Mouse (Mus musculus): ENCODE results near the gene Rhebl1. TPM values are rescaled to one million over a fixed set of nuclear protein-coding genes. Genes with fewer than 3 reads are reported as not detected.

Rhebl1 gene
- total RNA-seq, 2 experiments from 2014 or later, result 4.7 to 7.7 TPM

DNA sequence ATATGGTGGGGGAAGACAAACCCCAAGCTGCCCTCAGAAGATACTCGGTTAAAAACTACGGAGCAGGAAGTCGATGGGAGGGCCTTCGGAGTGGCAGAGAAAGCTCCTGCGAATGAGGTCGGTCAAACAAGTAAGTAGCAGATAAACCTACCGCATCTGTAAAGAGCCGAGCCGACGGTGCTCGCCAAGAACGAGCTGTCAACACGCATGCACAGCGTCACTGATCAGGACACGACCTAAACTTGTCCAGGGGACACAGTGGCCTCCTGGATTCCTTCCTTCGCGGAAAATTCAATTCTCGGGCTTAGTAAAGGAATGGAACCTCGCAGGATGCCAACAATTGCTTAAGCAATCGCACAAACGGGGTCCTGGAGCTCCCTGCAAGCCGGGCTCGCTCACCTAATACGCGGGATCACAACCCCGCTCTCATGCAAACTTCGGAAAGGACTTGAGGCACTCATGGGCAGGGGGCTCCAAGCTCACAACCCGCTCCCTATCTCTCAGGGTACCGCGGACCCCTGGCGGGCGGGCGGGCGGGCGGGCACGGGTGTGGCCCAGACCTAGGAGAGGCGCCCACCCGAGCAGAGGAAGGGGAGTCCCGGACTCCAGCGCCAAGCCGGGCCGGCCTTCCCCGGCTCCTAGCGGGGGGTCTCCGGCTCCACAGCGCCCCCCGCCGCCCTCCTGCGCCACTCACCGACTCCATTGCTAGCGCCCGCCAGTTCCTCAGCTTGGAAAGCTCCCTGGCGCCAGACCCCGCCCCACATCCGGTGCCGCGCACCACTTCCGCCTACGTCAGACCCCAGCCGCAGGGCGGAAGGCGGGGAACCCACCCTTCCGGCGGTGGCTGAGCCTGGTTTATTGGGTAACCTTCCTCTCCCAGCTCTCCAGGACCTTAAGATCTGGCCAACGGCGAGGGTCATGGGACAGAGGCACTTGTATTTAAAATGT lies 63.3 kb downstream of the Rhebl1 start, which contains the start of gene Prkag1:
Prkag1 (minus strand) TSS at position 786 of the 948 bp plus-strand sequence.
- peak; percentile 89 to 90 for DNase-seq (ENCODE audit: extremely low spot score in 1 of 2, low spot score in 1 of 2)

Other genes starting within 250 kb of the Rhebl1 start
- gene Ddx23, start 231.6 kb downstream of the Rhebl1 start, total RNA-seq (2021), result 10 to 100 TPM; 75.8 to 79.9 TPM
- gene Rnd1, start 217.1 kb downstream of the Rhebl1 start, total RNA-seq (2021), result 1 to 10 TPM; 8.3 to 9.4 TPM
- gene Ccdc65, start 186.3 kb downstream of the Rhebl1 start, total RNA-seq (2021), result 10 to 100 TPM in 1 of 2 experiments, 1 to 10 TPM in 1; 9.0 to 11.1 TPM
- gene Fkbp11, start 166.3 kb downstream of the Rhebl1 start, total RNA-seq (2021), result 1 to 10 TPM; 1.0 to 1.5 TPM
- 100 to 1,000 TPM; 759 to 832 TPM for gene Arf3, start 131.3 kb downstream of the Rhebl1 start, total RNA-seq (2021)
- gene Wnt10b, start 116.4 kb downstream of the Rhebl1 start, total RNA-seq (2021), result under 1 TPM; 0.31 to 0.37 TPM
- not detected for gene Wnt1, start 104.7 kb downstream of the Rhebl1 start, total RNA-seq (2021)
- 1,000 to 10,000 TPM; 1,586 to 1,599 TPM for gene Ddn, start 85.0 kb downstream of the Rhebl1 start, total RNA-seq (2021)
- gene Prkag1, start 63.0 kb downstream of the Rhebl1 start, total RNA-seq (2021), result 10 to 100 TPM; 51.2 to 51.3 TPM
- 100 to 1,000 TPM in 1 of 2 experiments, 10 to 100 TPM in 1; 65.4 to 102 TPM for gene Kmt2d, start 23.3 kb downstream of the Rhebl1 start, total RNA-seq (2021)
- gene Dhh, start 4.0 kb upstream of the Rhebl1 start, total RNA-seq (2021), result under 1 TPM; 0.17 to 0.19 TPM
- 10 to 100 TPM; 11.5 to 17.9 TPM for gene Lmbr1l, start 23.7 kb upstream of the Rhebl1 start, total RNA-seq (2021)
- gene Tuba1b, start 40.0 kb upstream of the Rhebl1 start, total RNA-seq (2021), result 100 to 1,000 TPM; 478 to 525 TPM
- not detected for gene Gm49450, start 59.0 kb upstream of the Rhebl1 start, total RNA-seq (2021)
- gene Tuba1a, start 59.2 kb upstream of the Rhebl1 start, total RNA-seq (2021), result 1,000 to 10,000 TPM; 1,021 to 1,172 TPM
- gene Tuba1c, start 135.4 kb upstream of the Rhebl1 start, total RNA-seq (2021), result 10 to 100 TPM; 62.5 to 77.9 TPM
- gene Prph, start 160.6 kb upstream of the Rhebl1 start, total RNA-seq (2021), result 1 to 10 TPM; 1.2 to 1.4 TPM
- gene Troap, start 180.0 kb upstream of the Rhebl1 start, total RNA-seq (2021), result under 1 TPM; 0.63 to 0.69 TPM
- not detected for gene C1ql4, start 193.3 kb upstream of the Rhebl1 start, total RNA-seq (2021)
- under 1 TPM; 0.17 to 0.47 TPM for gene Dnajc22, start 198.6 kb upstream of the Rhebl1 start, total RNA-seq (2021)
- gene Spats2, start 231.4 kb upstream of the Rhebl1 start, total RNA-seq (2021), result 10 to 100 TPM; 30.9 to 35.3 TPM

Measured in layer of hippocampus, postnatal 25 days (tissue).